Mouse (Mus musculus) heart, postnatal 0 days (tissue): ENCODE results near the gene Phgr1. TPM values are rescaled to one million over a fixed set of nuclear protein-coding genes. Genes with fewer than 3 reads are reported as not detected.

Source experiments
- ATAC-seq: fragments of 200-750 bp; cut with Nextera tagmentation; 2 replicates; pipeline ENCODE4 v1.8.0; 2017; ENCODE audit warnings: low read depth, moderate number of reproducible peaks, moderate library complexity; ENCODE audit not compliant: insufficient read depth
- DNase-seq: peaks from one replicate; pipeline ENCODE4 v3.0.0-alpha.2; 2016; ENCODE audit warnings: low spot score
- H3K27ac ChIP-seq: fragments of 300-500 bp; sonication (generic); 2 replicates; pipeline ENCODE4 v1.5.1; 2014; ENCODE audit warnings: low read depth, mild to moderate bottlenecking
- H3K27me3 ChIP-seq: fragments of 300-500 bp; sonication (generic); 2 replicates; pipeline ENCODE4 v1.6.1; 2014; ENCODE audit warnings: low read length, mixed read lengths; ENCODE audit not compliant: control insufficient read depth, insufficient read depth
- H3K36me3 ChIP-seq: fragments of 300-500 bp; sonication (generic); replicated peaks from 2 replicates; pipeline ENCODE4 v1.6.1; 2014; ENCODE audit warnings: low read length, mixed read lengths; ENCODE audit not compliant: control insufficient read depth, insufficient read depth
- H3K4me1 ChIP-seq: fragments of 300-500 bp; sonication (generic); 2 replicates; pipeline ENCODE4 v1.6.1; 2014; ENCODE audit warnings: antibody characterized with exemption; ENCODE audit not compliant: control insufficient read depth, insufficient read depth
- H3K4me2 ChIP-seq: fragments of 300-500 bp; sonication (generic); 2 replicates; pipeline ENCODE4 v1.6.1; 2014; ENCODE audit warnings: low read depth, mild to moderate bottlenecking, low read length, moderate library complexity
- H3K4me3 ChIP-seq: fragments of 300-500 bp; sonication (generic); 2 replicates; pipeline ENCODE4 v1.5.1; 2014; ENCODE audit warnings: low read depth, low read length
- H3K9ac ChIP-seq: fragments of 300-500 bp; sonication (generic); replicated peaks from 2 replicates; pipeline ENCODE4 v1.6.1; 2014; ENCODE audit warnings: low read depth, low read length, mixed read lengths
- H3K9me3 ChIP-seq: fragments of 300-500 bp; sonication (generic); replicated peaks from 2 replicates; pipeline ENCODE4 v1.6.1; 2016; ENCODE audit warnings: low read length; ENCODE audit not compliant: control insufficient read depth
- CTCF ChIP-seq: IDR thresholded peaks from 2 replicates; pipeline ENCODE4 v1.5.1; 2016; ENCODE audit warnings: antibody characterized with exemption, control low read depth, low read depth
- EP300 ChIP-seq: IDR thresholded peaks from 2 replicates; pipeline ENCODE4 v1.6.1; 2016; ENCODE audit warnings: antibody characterized with exemption, low read depth
- WGBS: fragments of 180-500 bp; shearing (Covaris S2); extraction: QIAGEN DNeasy Blood & Tissue Kit; methylation state at CpG from one replicate; pipeline ENCODE4 v1.1.7; 2014; 5-methylcytosine and 5-hydroxymethylcytosine counted together
- polyA plus RNA-seq: library from polyadenylated mRNA; unstranded; fragments of >200 nt; fragmentation: Nextera tagmentation; extraction: Ambion mirVana; gene quantifications from 2 replicates; pipeline ENCODE4 v1.2.1, GENCODE M21; 2015
- total RNA-seq: library from RNA; depleted of rRNA; stranded (reverse); fragments of >200 nt; gene quantifications from 2 replicates; pipeline ENCODE4 v1.2.3, GENCODE M21; 2014; ENCODE audit warnings: low replicate concordance

The Phgr1 gene
- total and polyA plus RNA-seq, 2 experiments from 2014 or later, result not detected

DNA sequence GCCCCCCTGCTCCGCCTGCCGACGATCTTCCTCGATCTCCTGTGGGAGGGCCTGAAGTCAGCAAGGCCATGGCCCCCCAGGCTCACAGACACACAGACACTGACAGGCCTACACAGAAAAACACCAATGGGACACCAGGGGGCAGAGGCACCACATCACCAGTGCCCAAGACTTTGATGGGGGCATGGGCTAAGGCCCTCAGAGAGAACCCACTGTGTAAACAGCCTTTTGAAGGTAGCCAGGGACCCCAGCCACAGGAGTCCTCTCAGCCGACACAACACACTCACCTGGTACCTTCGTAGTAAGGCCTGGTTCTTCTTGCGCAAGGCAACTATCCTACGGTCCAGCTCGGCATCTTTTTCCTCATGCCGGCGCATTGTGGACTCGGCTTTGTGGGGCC is 11.2 kb upstream of the Phgr1 start:
- ATAC-seq (no peak), DNase-seq (no peak)
- Histone ChIP-seq H3K4me2 (peak overlapping the region; percentile 58), H3K4me1 (peaks cover 43% of the 10 kb centered on the region), H3K4me3 (0 out of 2 replicates have a peak overlapping the region, but pooled peaks have one; percentile 37), H3K27me3 (no peaks in the 10 kb centered on the region), H3K9me3 (no peaks in the 10 kb centered on the region), H3K9ac (peak overlapping the region; percentile 51; the same call in 1 of the 2 replicates), H3K36me3 (peaks cover 22% of the 10 kb centered on the region), H3K27ac (peak overlapping the region; percentile 93)
- TF ChIP-seq EP300 (no peak), CTCF (peak; percentile 41)
- 74% methylated on average over 12 of the region's 12 CpGs for WGBS

DNA sequence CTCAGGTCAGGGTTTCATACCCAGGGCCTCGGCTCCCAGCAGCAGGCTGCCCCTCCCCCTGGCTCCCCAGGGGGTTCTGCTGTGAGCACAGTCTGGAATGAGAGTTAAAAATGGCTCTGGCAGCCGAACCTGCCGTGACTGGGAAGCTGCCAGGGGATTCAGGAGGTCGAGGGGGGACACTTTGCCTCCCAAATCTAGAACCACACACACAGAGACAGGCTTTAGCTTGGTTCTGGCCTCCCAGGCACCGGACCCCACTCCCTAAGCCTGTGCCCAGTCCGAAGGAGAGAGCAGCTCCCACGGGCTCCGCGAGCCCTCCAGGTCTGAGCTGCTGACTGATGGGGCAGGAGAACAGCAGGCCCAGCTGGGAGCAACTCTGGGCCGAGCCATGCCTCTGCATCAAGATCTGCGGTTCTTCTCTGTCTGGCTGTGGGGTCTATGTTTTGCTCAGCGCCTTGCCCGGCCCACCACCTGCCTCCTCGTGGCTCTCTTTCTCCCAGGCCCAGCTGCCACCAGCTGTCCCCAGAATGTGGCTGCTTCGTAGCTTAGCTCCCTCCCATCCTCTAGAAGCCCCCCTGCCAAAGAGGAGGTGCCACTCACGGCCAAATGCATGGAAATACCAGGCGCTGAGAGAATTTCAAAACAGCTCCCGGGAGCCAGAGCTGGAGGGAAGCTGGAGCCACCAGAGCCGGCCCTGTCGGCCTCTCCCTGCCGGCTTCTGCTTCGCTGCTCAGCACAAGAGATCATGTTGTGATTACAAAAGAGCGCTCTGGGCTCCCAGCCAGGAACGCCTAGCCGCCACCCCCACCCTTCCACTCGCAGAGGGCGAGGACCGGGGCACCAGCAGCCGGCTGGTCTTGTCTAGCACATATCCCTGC is 10.4 kb upstream of the Phgr1 start, which contains the start of gene Ccdc9b:
TSS of gene Ccdc9b (minus strand) at position 756 of the 878 bp plus-strand sequence.
- no peak for TF ChIP-seq CTCF
- TF ChIP-seq EP300, result no peak
- H3K4me2 ChIP-seq, result peak within 1 kb of the TSS; percentile 58
- peak within 1 kb of the TSS; percentile 37 for H3K4me3 ChIP-seq
- H3K27ac ChIP-seq, result peak within 1 kb of the TSS; percentile 93
- WGBS, result 5% methylated on average over 29 of the region's 29 CpGs
- H3K4me1 ChIP-seq, result peaks cover 43% of the 10 kb centered on the region
- H3K9ac ChIP-seq, result peak within 1 kb of the TSS; percentile 51
- peak; percentile 85 for DNase-seq
- H3K27me3 ChIP-seq, result no peaks in the 10 kb centered on the region
- H3K36me3 ChIP-seq, result peaks cover 19% of the 10 kb centered on the region
- no peaks in the 10 kb centered on the region for H3K9me3 ChIP-seq
- peak; percentile 77 for ATAC-seq

- 10% methylated on average over 10 of the region's 10 CpGs for WGBS
- peak overlapping the region; percentile 58 for H3K4me2 ChIP-seq
- H3K4me3 ChIP-seq, result peak overlapping the region; percentile 37
- peak overlapping the region; percentile 93 for H3K27ac ChIP-seq
- ATAC-seq (peak; percentile 2; the same call in 1 of the 2 replicates), DNase-seq (no peak)
- H3K27me3 ChIP-seq, result no peaks in the 10 kb centered on the region
- H3K36me3 ChIP-seq, result peaks cover 13% of the 10 kb centered on the region
- peaks cover 43% of the 10 kb centered on the region for H3K4me1 ChIP-seq
- no peak for TF ChIP-seq EP300
- no peak for TF ChIP-seq CTCF
- H3K9me3 ChIP-seq, result no peaks in the 10 kb centered on the region
- 0 out of 2 replicates have a peak overlapping the region, but pooled peaks have one; percentile 5 for H3K9ac ChIP-seq
Measured at GRCm38 (mm10) chr2:118762784-118763148, 9.8 kb upstream of the Phgr1 start.

GRCm38 (mm10) chr2:118763469-118763868 is 9.1 kb upstream of the Phgr1 start:
- Histone ChIP-seq H3K4me1 (peaks cover 43% of the 10 kb centered on the region), H3K9me3 (no peaks in the 10 kb centered on the region), H3K27me3 (no peaks in the 10 kb centered on the region), H3K27ac (peak overlapping the region; percentile 93), H3K36me3 (peaks cover 6% of the 10 kb centered on the region; the same call in 1 of the 2 replicates), H3K4me2 (no peak overlapping the region), H3K9ac (0 out of 2 replicates have a peak overlapping the region, but pooled peaks have one; percentile 5), H3K4me3 (no peak overlapping the region)
- no peak for TF ChIP-seq EP300
- TF ChIP-seq CTCF, result no peak
- ATAC-seq (no peak), DNase-seq (no peak)
- WGBS, result 61% methylated on average over 7 of the region's 7 CpGs

- no peaks in the 10 kb centered on the region for H3K27me3 ChIP-seq
- H3K4me1 ChIP-seq, result peaks cover 43% of the 10 kb centered on the region
- H3K4me3 ChIP-seq, result no peak overlapping the region
- TF ChIP-seq EP300, result no peak
- TF ChIP-seq CTCF, result peak; percentile 66
- H3K36me3 ChIP-seq, result no peaks in the 10 kb centered on the region
- H3K9ac ChIP-seq, result no peak overlapping the region
- peak overlapping the region; percentile 93; the same call in 1 of the 2 replicates for H3K27ac ChIP-seq
- no peaks in the 10 kb centered on the region for H3K9me3 ChIP-seq
- ATAC-seq (no peak), DNase-seq (no peak)
- 27% methylated on average over 11 of the region's 11 CpGs for WGBS
- no peak overlapping the region for H3K4me2 ChIP-seq
Measured at GRCm38 (mm10) chr2:118764094-118764831, 8.3 kb upstream of the Phgr1 start.
